Mouse (Mus musculus) G1E (cell line): ENCODE data around the gene P4ha1. TPM values are rescaled to one million over a fixed set of nuclear protein-coding genes. Genes with fewer than 3 reads are reported as not detected.
A peak's percentile ranks its signal among the peaks of the same experiment; 100 is the strongest.

Experiments
- ATAC-seq: 2 replicates; pipeline ENCODE4 v1.8.0; 2016; ENCODE audit warnings: mild to moderate bottlenecking; ENCODE audit not compliant: insufficient number of reproducible peaks, poor library complexity, low FRiP score, severe bottlenecking; ENCODE audit errors: extremely low read depth
- DNase-seq: peaks from one replicate; pipeline ENCODE4 v3.0.0; 2012; ENCODE audit warnings: low spot score
- H3K27me3 ChIP-seq: 2 replicates; pipeline ENCODE4 v1.6.1; 2012; ENCODE audit warnings: mild to moderate bottlenecking, low read length, inconsistent platforms; ENCODE audit not compliant: insufficient read depth
- H3K36me3 ChIP-seq: replicated peaks from 2 replicates; pipeline ENCODE3; 2012; ENCODE audit warnings: mild to moderate bottlenecking, inconsistent platforms
- H3K4me1 ChIP-seq: 2 replicates; pipeline ENCODE4 v1.6.1; 2012; ENCODE audit warnings: low read depth, low read length, inconsistent platforms, mixed read lengths; ENCODE audit not compliant: insufficient read depth
- H3K4me3 ChIP-seq: 2 replicates; pipeline ENCODE4 v1.5.1; 2012; ENCODE audit warnings: low read depth, mild to moderate bottlenecking, inconsistent platforms, low read length, moderate library complexity, mixed read lengths
- H3K9me3 ChIP-seq: replicated peaks from 2 replicates; pipeline ENCODE4 v1.6.1; 2012; ENCODE audit warnings: inconsistent platforms
- CTCF ChIP-seq: IDR thresholded peaks from 2 replicates; pipeline ENCODE4 v1.5.1; 2012; ENCODE audit warnings: low read depth, low read length, inconsistent platforms, mixed read lengths
- GATA1 ChIP-seq: IDR thresholded peaks from 2 replicates; pipeline ENCODE4 v1.6.1; 2012; ENCODE audit warnings: borderline replicate concordance, low read length, inconsistent platforms, mixed read lengths
- GATA2 ChIP-seq: IDR thresholded peaks from 2 replicates; pipeline ENCODE4 v1.6.1; 2012; ENCODE audit warnings: low read depth, low read length, inconsistent platforms, borderline replicate concordance
- POLR2AphosphoS5 ChIP-seq: IDR thresholded peaks from 2 replicates; pipeline ENCODE4 v1.6.1; 2012; ENCODE audit warnings: low read depth, low read length, inconsistent platforms; ENCODE audit not compliant: insufficient replicate concordance
- TAL1 ChIP-seq: conservative IDR thresholded peaks from 2 replicates; pipeline ENCODE4 v1.6.1; 2012; ENCODE audit warnings: low read depth, low read length, inconsistent platforms, mixed read lengths
- polyA plus RNA-seq: library from polyadenylated mRNA; stranded (reverse); fragments of >175 nt; gene quantifications from 2 replicates; pipeline ENCODE4 v1.2.3, GENCODE M21; 2012
- total RNA-seq, 2 experiments: library from RNA; stranded (forward) in 1 of 2; stranded (reverse) in 1 of 2; fragments of 200-1000 nt in 1 of 2; fragments of >200 nt in 1 of 2; fragmentation: Nextera tagmentation in 1 of 2; gene quantifications; 2 replicates each; pipeline ENCODE4 v1.2.3; 2014 to 2017

P4ha1 gene
- total and polyA plus RNA-seq, 3 experiments = 2.3 to 34.2 (median 34.2) TPM

DNA sequence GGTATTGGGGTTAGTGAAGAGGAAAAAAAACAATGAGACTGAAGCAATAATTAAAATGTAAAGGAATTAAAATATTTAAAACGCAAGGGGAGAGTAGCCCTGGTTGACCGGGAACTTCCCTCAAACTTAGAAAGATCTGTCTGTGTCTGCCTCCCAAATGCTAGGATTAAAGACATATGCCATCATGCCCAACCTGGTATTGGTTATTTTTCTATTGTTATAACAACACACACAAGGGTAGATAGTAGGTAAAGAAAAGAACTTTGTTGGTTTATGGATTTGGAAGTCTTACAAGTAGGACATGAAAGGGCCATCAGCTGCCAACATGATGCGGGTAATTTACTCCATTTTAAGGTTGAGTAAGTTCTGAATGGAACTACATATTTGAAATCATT lies 4.2 kb downstream of the P4ha1 start:
- Histone ChIP-seq H3K36me3 (peaks cover 10% of the 10 kb centered on the region), H3K4me1 (peaks cover 21% of the 10 kb centered on the region), H3K9me3 (no peaks in the 10 kb centered on the region), H3K4me3 (no peak overlapping the region), H3K27me3 (no peaks in the 10 kb centered on the region)
- TF ChIP-seq TAL1 (no peak), GATA2 (no peak), CTCF (no peak), POLR2AphosphoS5 (no peak), GATA1 (no peak)
- ATAC-seq (no peak), DNase-seq (no peak)

DNA sequence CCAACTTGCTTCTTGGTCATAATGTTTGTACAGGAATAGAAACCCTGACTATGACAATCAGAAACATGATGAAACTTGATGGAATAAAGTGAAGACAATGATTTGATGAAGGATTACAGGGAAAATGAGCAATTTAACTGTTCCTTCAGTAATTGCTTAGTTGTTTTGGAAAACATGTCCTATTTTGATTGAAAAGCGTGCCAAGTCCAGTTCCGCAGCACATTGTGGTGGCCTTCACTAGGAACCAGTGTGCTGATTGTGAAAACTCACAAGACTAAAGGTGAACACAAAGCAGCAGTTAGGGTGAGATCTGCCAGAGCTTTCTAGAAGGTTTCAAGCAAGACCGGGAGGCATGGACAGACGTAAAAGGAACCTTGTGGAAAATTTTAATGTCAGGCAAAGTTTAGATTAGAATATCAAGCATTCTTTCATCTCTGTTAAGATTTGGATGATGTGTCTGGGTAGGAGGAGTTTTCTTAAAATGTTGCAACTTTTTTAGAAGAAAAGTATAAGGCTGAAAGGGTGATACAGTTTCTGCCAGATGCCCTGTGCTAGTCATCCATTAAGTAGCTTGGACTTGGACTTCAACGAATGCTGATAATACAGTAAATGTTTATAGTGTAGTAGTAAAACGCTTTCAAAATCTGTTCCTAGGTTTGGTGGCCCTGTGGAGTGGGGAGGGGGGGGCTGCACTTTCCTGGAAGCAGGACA lies 8.6 kb downstream of the P4ha1 start:
- no peak overlapping the region for H3K4me3 ChIP-seq
- peaks cover 19% of the 10 kb centered on the region for H3K36me3 ChIP-seq
- no peak for ATAC-seq
- H3K4me1 ChIP-seq = peaks cover 32% of the 10 kb centered on the region
- no peak for TF ChIP-seq GATA1
- TF ChIP-seq GATA2 = no peak
- TF ChIP-seq TAL1 = no peak
- no peak for TF ChIP-seq CTCF
- TF ChIP-seq POLR2AphosphoS5 = no peak
- H3K9me3 ChIP-seq = no peaks in the 10 kb centered on the region
- no peak for DNase-seq
- no peaks in the 10 kb centered on the region for H3K27me3 ChIP-seq

DNA sequence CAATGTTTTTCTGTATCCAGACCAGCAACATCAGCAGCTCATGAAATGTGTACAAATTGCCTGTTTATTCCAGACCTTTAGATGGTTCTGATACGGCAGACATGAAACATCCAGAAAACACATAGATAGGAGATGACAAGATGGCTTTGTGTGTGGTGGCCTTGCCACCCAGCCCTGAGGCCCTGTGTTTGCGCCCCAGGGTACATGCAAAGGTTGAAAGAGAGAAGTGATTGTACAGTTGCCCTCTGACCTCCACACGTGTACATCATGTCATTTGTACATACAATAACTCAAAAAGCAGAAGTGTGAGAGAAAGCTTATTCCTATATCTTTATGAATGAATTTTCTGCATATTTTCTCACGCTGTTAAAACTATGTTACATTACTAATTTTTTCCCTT lies 10.3 kb downstream of the P4ha1 start:
- H3K4me1 ChIP-seq = peaks cover 27% of the 10 kb centered on the region
- H3K9me3 ChIP-seq = no peaks in the 10 kb centered on the region
- peaks cover 22% of the 10 kb centered on the region for H3K36me3 ChIP-seq
- no peak for DNase-seq
- ATAC-seq = no peak
- H3K4me3 ChIP-seq = no peak overlapping the region
- TF ChIP-seq GATA2 = no peak
- H3K27me3 ChIP-seq = no peaks in the 10 kb centered on the region

DNA sequence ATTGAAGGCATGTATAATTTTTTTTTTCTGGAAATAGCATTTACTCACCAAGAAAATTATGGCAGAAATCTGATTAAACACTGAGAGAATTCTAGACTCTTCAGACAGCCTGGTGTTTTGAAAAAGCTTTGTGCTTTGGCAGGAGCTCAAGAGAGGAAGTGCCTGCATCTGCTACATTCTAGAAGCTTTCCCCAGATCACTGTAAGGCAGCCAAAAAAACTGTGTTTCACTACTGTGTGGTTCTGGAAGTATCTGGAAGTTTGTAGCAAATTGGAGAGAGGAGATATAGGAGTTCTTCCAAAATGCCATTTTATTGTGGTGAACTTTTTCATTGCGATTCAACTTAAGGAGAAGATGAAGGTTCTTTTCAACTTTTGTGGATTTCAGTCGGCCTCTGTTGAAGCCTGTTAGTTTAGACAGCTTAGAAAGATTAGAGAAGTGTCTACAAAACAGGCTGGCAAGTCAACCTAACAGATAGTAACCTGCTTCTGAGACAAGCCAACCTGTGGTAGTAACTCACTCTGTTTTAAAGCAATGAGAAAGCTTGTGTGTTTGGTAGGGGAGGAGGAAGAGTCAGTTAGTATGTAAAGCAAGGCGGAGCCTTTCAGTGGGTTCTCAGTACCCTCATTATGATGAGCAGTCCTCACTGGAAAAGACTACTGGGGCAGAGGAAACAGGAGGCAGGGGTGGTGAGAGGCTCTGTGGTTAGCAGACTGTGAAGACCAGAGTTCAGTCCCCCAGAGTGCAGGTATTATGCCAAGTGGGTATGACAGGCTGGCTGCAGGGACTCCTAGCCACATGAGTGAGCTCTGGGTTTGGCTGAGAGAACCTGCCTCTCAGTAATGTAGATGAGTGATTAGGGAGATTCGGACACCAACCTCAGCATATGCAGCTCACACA lies 12.1 kb downstream of the P4ha1 start:
- no peaks in the 10 kb centered on the region for H3K9me3 ChIP-seq
- H3K4me1 ChIP-seq = peaks cover 23% of the 10 kb centered on the region
- no peak overlapping the region; the same call in 1 of the 2 replicates for H3K4me3 ChIP-seq
- peak; percentile 1 for DNase-seq
- no peaks in the 10 kb centered on the region for H3K27me3 ChIP-seq
- TF ChIP-seq GATA2 (no peak), CTCF (no peak), TAL1 (no peak), POLR2AphosphoS5 (no peak), GATA1 (no peak)
- ATAC-seq = no peak
- H3K36me3 ChIP-seq = peaks cover 29% of the 10 kb centered on the region

DNA sequence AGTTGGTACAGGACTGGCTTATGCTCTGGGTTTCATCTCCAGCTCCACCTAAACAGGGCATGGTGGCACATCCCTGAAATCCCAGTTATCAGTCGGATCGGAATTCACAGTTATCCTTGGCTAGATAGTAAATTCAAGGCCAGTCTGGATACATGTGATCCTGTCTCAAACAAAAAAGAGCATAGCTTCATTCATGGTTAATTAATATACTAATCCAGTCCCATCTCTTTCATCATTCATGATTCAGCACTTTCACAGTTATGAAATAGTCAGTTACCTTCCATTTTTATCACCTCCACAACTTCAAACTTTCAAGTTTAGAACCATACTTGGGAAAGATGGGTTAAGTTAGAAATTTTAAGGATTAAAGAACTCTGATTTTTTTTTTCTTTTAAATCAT lies 13.0 kb downstream of the P4ha1 start:
- DNase-seq (no peak), ATAC-seq (no peak)
- no peak for TF ChIP-seq GATA1
- TF ChIP-seq POLR2AphosphoS5 = no peak
- TF ChIP-seq GATA2 = no peak
- TF ChIP-seq TAL1 = no peak
- TF ChIP-seq CTCF = no peak
- Histone ChIP-seq H3K4me1 (peaks cover 19% of the 10 kb centered on the region), H3K27me3 (no peaks in the 10 kb centered on the region), H3K4me3 (no peak overlapping the region), H3K9me3 (no peaks in the 10 kb centered on the region), H3K36me3 (peaks cover 32% of the 10 kb centered on the region)

DNA sequence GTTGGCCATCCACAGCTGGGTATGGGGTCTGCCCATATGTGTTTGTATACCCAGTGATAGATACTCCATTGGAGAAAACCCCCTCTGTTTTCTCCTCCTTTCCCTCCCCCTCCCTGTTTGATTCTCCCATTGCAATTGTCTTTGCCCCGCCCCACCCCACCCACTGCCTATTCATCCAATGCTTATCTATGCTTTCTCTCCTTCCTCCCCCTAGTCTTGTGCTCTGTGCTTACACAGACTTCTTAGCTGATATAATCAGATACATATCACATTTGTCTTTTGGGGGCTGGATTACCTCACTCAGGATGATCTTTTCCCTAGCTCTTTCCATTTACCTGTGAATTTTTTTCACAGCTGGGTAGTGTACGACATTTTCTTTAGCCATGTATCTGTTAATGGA lies 23.5 kb downstream of the P4ha1 start:
- TF ChIP-seq CTCF = no peak
- TF ChIP-seq GATA1 = no peak
- no peak for TF ChIP-seq GATA2
- no peak for TF ChIP-seq POLR2AphosphoS5
- no peak for TF ChIP-seq TAL1
- no peak overlapping the region for H3K4me3 ChIP-seq
- no peak for ATAC-seq
- no peaks in the 10 kb centered on the region for H3K27me3 ChIP-seq
- H3K9me3 ChIP-seq = no peaks in the 10 kb centered on the region
- peaks cover 48% of the 10 kb centered on the region for H3K36me3 ChIP-seq
- DNase-seq = no peak
- H3K4me1 ChIP-seq = peaks cover 34% of the 10 kb centered on the region
